In genomic region chr7:126168584-126168983, GRCm38 (mm10) we compare ENCODE assay signal across 12 mouse cellular contexts.
"Had no signal": no experiment of that assay in that cellular context is flagged by ENCODE, and none has a peak within 500 bp of the region (broad histone marks: within the 10 kb centered on the region; RNA-seq: fewer than 3 reads in every experiment).

No protein-coding gene starts in this region.

- H3K27ac ChIP-seq: kidney, postnatal 0 days; limb, embryonic 13.5 days; midbrain, embryonic 13.5 days had no signal

- H3K27me3 ChIP-seq: limb, embryonic 13.5 days; liver, embryonic 13.5 days; midbrain, embryonic 13.5 days had no signal

- H3K9ac ChIP-seq: limb, embryonic 13.5 days; liver, embryonic 13.5 days; midbrain, embryonic 13.5 days had no signal

- H3K9me3 ChIP-seq: limb, embryonic 13.5 days; liver, embryonic 13.5 days; midbrain, embryonic 13.5 days had no signal

- DNase-seq: kidney, adult 11 months; kidney, adult 9 months; kidney, postnatal 36 days; layer of hippocampus, adult 9-11 months; layer of hippocampus, postnatal 36 days; liver, embryonic 13.5 days; right cerebral cortex, adult 18-20 months; right cerebral cortex, postnatal 25 days; thymus, postnatal 4 days had no signal

- H3K4me3 ChIP-seq: limb, embryonic 13.5 days; liver, embryonic 13.5 days; midbrain, embryonic 13.5 days had no signal

- ATAC-seq: midbrain, embryonic 13.5 days had no signal

- H3K4me1 ChIP-seq: limb, embryonic 13.5 days; midbrain, embryonic 13.5 days had no signal

- H3K4me2 ChIP-seq: limb, embryonic 13.5 days; liver, embryonic 13.5 days; midbrain, embryonic 13.5 days had no signal
